Mouse (Mus musculus): ENCODE data around the gene Bcl3.
A peak's percentile ranks its signal among the peaks of the same experiment; 100 is the strongest.

The Bcl3 gene

GRCm38 (mm10) chr7:19822604-19823058 is at the start of gene Bcl3:
Bcl3 (minus strand) TSS chr7:19822770.
- peak; percentile 85 for DNase-seq

GRCm38 (mm10) chr7:19871943-19872601 is 49.5 kb upstream of the Bcl3 start:
- peak; percentile 60 for DNase-seq

GRCm38 (mm10) chr7:19871137-19871621 is 48.6 kb upstream of the Bcl3 start:
- DNase-seq = peak; percentile 61

GRCm38 (mm10) chr7:19867751-19868399 is 45.3 kb upstream of the Bcl3 start:
- no peak for DNase-seq

GRCm38 (mm10) chr7:19866490-19866889 is 43.9 kb upstream of the Bcl3 start:
- DNase-seq = peak; percentile 43

GRCm38 (mm10) chr7:19865246-19866036 is 42.9 kb upstream of the Bcl3 start:
- no peak for DNase-seq

- DNase-seq = no peak
These were observed 41.7 kb upstream of the Bcl3 start for GRCm38 (mm10) chr7:19864241-19864640.

GRCm38 (mm10) chr7:19861199-19861598 is 38.6 kb upstream of the Bcl3 start, which contains the start of gene Ceacam16:
Ceacam16 (minus strand) TSS chr7:19861299.
- no peak for DNase-seq

GRCm38 (mm10) chr7:19859740-19860139 is 37.2 kb upstream of the Bcl3 start:
- no peak for DNase-seq

- no peak for DNase-seq
These were observed 33.7 kb upstream of the Bcl3 start for GRCm38 (mm10) chr7:19856283-19856682.

GRCm38 (mm10) chr7:19855663-19856062 is 33.1 kb upstream of the Bcl3 start:
- DNase-seq = no peak

GRCm38 (mm10) chr7:19853526-19853925 is 31.0 kb upstream of the Bcl3 start:
- no peak for DNase-seq

- DNase-seq = no peak
These were observed 29.4 kb upstream of the Bcl3 start, which contains the start of gene Gm19345 for GRCm38 (mm10) chr7:19851858-19852570. Gm19345 (plus strand) TSS chr7:19852003.

GRCm38 (mm10) chr7:19844521-19845171 is 22.1 kb upstream of the Bcl3 start:
- DNase-seq = no peak

GRCm38 (mm10) chr7:19843561-19843960 is 21.0 kb upstream of the Bcl3 start:
- DNase-seq = peak; percentile 87

GRCm38 (mm10) chr7:19842885-19843504 is 20.4 kb upstream of the Bcl3 start:
- DNase-seq = peak; percentile 84

- DNase-seq = peak; percentile 35
These were observed 19.3 kb upstream of the Bcl3 start for GRCm38 (mm10) chr7:19841686-19842413.

GRCm38 (mm10) chr7:19840936-19841335 is 18.4 kb upstream of the Bcl3 start:
- DNase-seq = no peak

GRCm38 (mm10) chr7:19840371-19840770 is 17.8 kb upstream of the Bcl3 start:
- DNase-seq = no peak

GRCm38 (mm10) chr7:19836843-19837242 is 14.3 kb upstream of the Bcl3 start:
- no peak for DNase-seq

- no peak for DNase-seq
These were observed 11.5 kb upstream of the Bcl3 start for GRCm38 (mm10) chr7:19834055-19834454.
